Mouse (Mus musculus) MEL (cell line): ENCODE measurements around the gene Lypd4.

Source experiments
- CTCF ChIP-seq, 3 experiments: IDR thresholded peaks in 2 of 3; conservative IDR thresholded peaks in 1 of 3; 2 replicates each; pipeline ENCODE4 v1.5.1; 2011 to 2012; ENCODE audit warnings: low read length in 3 of 3, low read depth in 2 of 3, mild to moderate bottlenecking in 2 of 3, improper control_type of control experiment in 1 of 3, inconsistent platforms in 1 of 3, mixed read lengths in 1 of 3, moderate library complexity in 1 of 3; ENCODE audit not compliant: control insufficient read depth in 1 of 3, insufficient read depth in 1 of 3, poor library complexity in 1 of 3, severe bottlenecking in 1 of 3
- E2F4 ChIP-seq: IDR thresholded peaks from 2 replicates; pipeline ENCODE4 v1.6.1; 2011; ENCODE audit warnings: low read depth, low read length, improper control_type of control experiment, borderline replicate concordance
- ELF1 ChIP-seq: IDR thresholded peaks from 2 replicates; pipeline ENCODE4 v1.6.1; 2014; ENCODE audit warnings: low read depth, mild to moderate bottlenecking, inconsistent platforms, low read length, improper control_type of control experiment, moderate library complexity
- GABPA ChIP-seq: IDR thresholded peaks from 2 replicates; pipeline ENCODE4 v1.6.1; 2012; ENCODE audit warnings: low read depth, mild to moderate bottlenecking, inconsistent platforms, low read length, improper control_type of control experiment, moderate library complexity
- KAT2A ChIP-seq: conservative IDR thresholded peaks from 2 replicates; pipeline ENCODE4 v1.6.1; 2012; ENCODE audit warnings: low read depth, low read length, improper control_type of control experiment, inconsistent platforms
- MAFK ChIP-seq: IDR thresholded peaks from 2 replicates; pipeline ENCODE4 v1.6.1; 2011; ENCODE audit warnings: low read depth, mild to moderate bottlenecking, low read length, improper control_type of control experiment, borderline replicate concordance
- MAX ChIP-seq: IDR thresholded peaks from 2 replicates; pipeline ENCODE4 v1.6.1; 2011; ENCODE audit warnings: low read length, improper control_type of control experiment
- POLR2A ChIP-seq, 2 experiments: IDR thresholded peaks; 2 replicates each; pipeline ENCODE4 v1.6.1; 2011 to 2012; ENCODE audit warnings: low read length in 2 of 2, mild to moderate bottlenecking in 2 of 2, control low read depth in 1 of 2, improper control_type of control experiment in 1 of 2, low read depth in 1 of 2, moderate library complexity in 1 of 2; ENCODE audit not compliant: control insufficient read depth in 1 of 2, insufficient read depth in 1 of 2, poor library complexity in 1 of 2
- POLR2AphosphoS2 ChIP-seq: IDR thresholded peaks from 2 replicates; pipeline ENCODE4 v1.6.1; 2011; ENCODE audit warnings: low read length, improper control_type of control experiment
- SMC3 ChIP-seq: IDR thresholded peaks from 2 replicates; pipeline ENCODE4 v1.6.1; 2011; ENCODE audit warnings: low read depth, low read length, improper control_type of control experiment
- TBP ChIP-seq: IDR thresholded peaks from 2 replicates; pipeline ENCODE4 v1.8.0; 2011; ENCODE audit warnings: low read depth, low read length, improper control_type of control experiment

GRCm38 (mm10) chr7:24853695-24854094 is 16.0 kb downstream of the Lypd4 start:
- TF ChIP-seq TBP (peak; percentile 60; the same call in 1 of the 2 replicates), MAX (no peak), CTCF (IDR thresholded peaks at IDR 0.05 in 2 of 3, conservative IDR thresholded peaks at IDR 0.05 in 1 of 3; ENCODE audit: control insufficient read depth in 1 of 3, insufficient read depth in 1 of 3, low read depth in 2 of 3, low read length in 3 of 3, poor library complexity in 1 of 3, severe bottlenecking in 1 of 3) (no peak), KAT2A (no peak), POLR2A (IDR thresholded peaks at IDR 0.05; ENCODE audit: control insufficient read depth in 1 of 2, insufficient read depth in 1 of 2, low read depth in 1 of 2, low read length in 2 of 2, poor library complexity in 1 of 2) (peak; percentile 43 to 53; a peak in 2 of 4 replicates), POLR2AphosphoS2 (no peak), ELF1 (no peak), E2F4 (no peak), GABPA (no peak), SMC3 (no peak), MAFK (no peak)
